Mouse (Mus musculus): Measurements from ENCODE around the gene Olfr1034. TPM values are rescaled to one million over a fixed set of nuclear protein-coding genes. Genes with fewer than 3 reads are reported as not detected.

Gene Olfr1034
- polyA plus RNA-seq (2012; rRNA removed; ENCODE audit: low replicate concordance): 0.20 TPM in 1 of 2 replicates, not detected in the other

GRCm38 (mm10) chr2:86045561-86045960, at the start of gene Olfr1034:
TSS of gene Olfr1034 (plus strand) at chr2:86045861.

GRCm38 (mm10) chr2:86005240-86005639, 40.4 kb upstream of the Olfr1034 start, which contains the start of gene Olfr1032:
TSS of gene Olfr1032 (plus strand) at chr2:86005540.

GRCm38 (mm10) chr2:86020406-86020805, 25.3 kb upstream of the Olfr1034 start, which contains the start of gene Olfr1033:
TSS of gene Olfr1033 (plus strand) at chr2:86020633.

GRCm38 (mm10) chr2:86073692-86074091, 28.0 kb downstream of the Olfr1034 start, which contains the start of gene Olfr1036:
TSS of gene Olfr1036 (plus strand) at chr2:86073992.

GRCm38 (mm10) chr2:86087285-86087684, 41.6 kb downstream of the Olfr1034 start, which contains the start of gene Olfr1037:
TSS of gene Olfr1037 (minus strand) at chr2:86087385.

Other genes with a start within 250 kb of the Olfr1034 start
- gene Olfr1016, start 243.3 kb upstream of the Olfr1034 start, polyA plus RNA-seq (2012; rRNA removed; ENCODE audit: low replicate concordance): not detected in 2 replicates
- not detected in 2 replicates for gene Olfr1018, start 227.4 kb upstream of the Olfr1034 start, polyA plus RNA-seq (2012; rRNA removed; ENCODE audit: low replicate concordance)
- not detected in 2 replicates for gene Olfr1019, start 200.4 kb upstream of the Olfr1034 start, polyA plus RNA-seq (2012; rRNA removed; ENCODE audit: low replicate concordance)
- gene Olfr1020, start 198.8 kb upstream of the Olfr1034 start, polyA plus RNA-seq (2012; rRNA removed; ENCODE audit: low replicate concordance): not detected in 2 replicates
- gene Olfr1022, start 177.3 kb upstream of the Olfr1034 start, polyA plus RNA-seq (2012; rRNA removed; ENCODE audit: low replicate concordance): not detected in 2 replicates
- not detected in 2 replicates for gene Olfr1023, start 160.2 kb upstream of the Olfr1034 start, polyA plus RNA-seq (2012; rRNA removed; ENCODE audit: low replicate concordance)
- gene Olfr1024, start 140.8 kb upstream of the Olfr1034 start, polyA plus RNA-seq (2012; rRNA removed; ENCODE audit: low replicate concordance): not detected in 2 replicates
- not detected in 2 replicates for gene Olfr1025-ps1, start 130.7 kb upstream of the Olfr1034 start, polyA plus RNA-seq (2012; rRNA removed; ENCODE audit: low replicate concordance)
- not detected in 2 replicates for gene Olfr1026, start 124.3 kb upstream of the Olfr1034 start, polyA plus RNA-seq (2012; rRNA removed; ENCODE audit: low replicate concordance)
- gene Olfr1028, start 95.4 kb upstream of the Olfr1034 start, polyA plus RNA-seq (2012; rRNA removed; ENCODE audit: low replicate concordance): not detected in 2 replicates
- gene Olfr1029, start 72.0 kb upstream of the Olfr1034 start, polyA plus RNA-seq (2012; rRNA removed; ENCODE audit: low replicate concordance): not detected in 2 replicates
- gene Olfr1030, start 66.6 kb upstream of the Olfr1034 start, polyA plus RNA-seq (2012; rRNA removed; ENCODE audit: low replicate concordance): not detected in 2 replicates
- not detected in 2 replicates for gene Olfr1031, start 55.6 kb upstream of the Olfr1034 start, polyA plus RNA-seq (2012; rRNA removed; ENCODE audit: low replicate concordance)
- not detected in 2 replicates for gene Olfr1032, start 40.3 kb upstream of the Olfr1034 start, polyA plus RNA-seq (2012; rRNA removed; ENCODE audit: low replicate concordance)
- gene Olfr1033, start 25.2 kb upstream of the Olfr1034 start, polyA plus RNA-seq (2012; rRNA removed; ENCODE audit: low replicate concordance): 0.29 and 0.73 TPM in 2 replicates
- gene Olfr1036, start 28.1 kb downstream of the Olfr1034 start, polyA plus RNA-seq (2012; rRNA removed; ENCODE audit: low replicate concordance): not detected in 2 replicates
- gene Olfr1037, start 41.5 kb downstream of the Olfr1034 start, polyA plus RNA-seq (2012; rRNA removed; ENCODE audit: low replicate concordance): not detected in 2 replicates
- not detected in 2 replicates for gene Olfr1039, start 90.1 kb downstream of the Olfr1034 start, polyA plus RNA-seq (2012; rRNA removed; ENCODE audit: low replicate concordance)
- gene Olfr1040, start 100.9 kb downstream of the Olfr1034 start, polyA plus RNA-seq (2012; rRNA removed; ENCODE audit: low replicate concordance): not detected in 2 replicates
- not detected in 2 replicates for gene Olfr1042, start 116.0 kb downstream of the Olfr1034 start, polyA plus RNA-seq (2012; rRNA removed; ENCODE audit: low replicate concordance)
- gene Olfr1043, start 121.7 kb downstream of the Olfr1034 start, polyA plus RNA-seq (2012; rRNA removed; ENCODE audit: low replicate concordance): not detected in 2 replicates
- gene Olfr1044, start 132.0 kb downstream of the Olfr1034 start, polyA plus RNA-seq (2012; rRNA removed; ENCODE audit: low replicate concordance): not detected in 2 replicates
- not detected in 2 replicates for gene Olfr52, start 139.8 kb downstream of the Olfr1034 start, polyA plus RNA-seq (2012; rRNA removed; ENCODE audit: low replicate concordance)
- gene Olfr1045, start 157.1 kb downstream of the Olfr1034 start, polyA plus RNA-seq (2012; rRNA removed; ENCODE audit: low replicate concordance): not detected in 2 replicates
- gene Olfr1046, start 173.5 kb downstream of the Olfr1034 start, polyA plus RNA-seq (2012; rRNA removed; ENCODE audit: low replicate concordance): not detected in 2 replicates
- gene Olfr1047, start 185.5 kb downstream of the Olfr1034 start, polyA plus RNA-seq (2012; rRNA removed; ENCODE audit: low replicate concordance): not detected in 2 replicates
- gene Olfr1048, start 194.4 kb downstream of the Olfr1034 start, polyA plus RNA-seq (2012; rRNA removed; ENCODE audit: low replicate concordance): not detected in 2 replicates
- not detected in 2 replicates for gene Olfr1049, start 212.5 kb downstream of the Olfr1034 start, polyA plus RNA-seq (2012; rRNA removed; ENCODE audit: low replicate concordance)
- gene Olfr1051, start 233.2 kb downstream of the Olfr1034 start, polyA plus RNA-seq (2012; rRNA removed; ENCODE audit: low replicate concordance): not detected in 2 replicates
- not detected in 2 replicates for gene Olfr1052, start 246.6 kb downstream of the Olfr1034 start, polyA plus RNA-seq (2012; rRNA removed; ENCODE audit: low replicate concordance)

Measured in mammary gland, adult 2 months (tissue).